Mouse (Mus musculus) CH12.LX (cell line): Measurements from ENCODE around the gene Maip1.

Source experiments
- BHLHE40 ChIP-seq: IDR thresholded peaks from 2 replicates; pipeline ENCODE4 v1.6.1; 2011; ENCODE audit warnings: mild to moderate bottlenecking, low read depth, low read length, improper control_type of control experiment
- CTCF ChIP-seq, 2 experiments: IDR thresholded peaks in 1 of 2; conservative IDR thresholded peaks in 1 of 2; 2 replicates each; pipeline ENCODE4 v1.5.1; 2011 to 2012; ENCODE audit warnings: low read depth in 2 of 2, low read length in 2 of 2, improper control_type of control experiment in 1 of 2, inconsistent platforms in 1 of 2, mild to moderate bottlenecking in 1 of 2, moderate library complexity in 1 of 2
- MXI1 ChIP-seq: IDR thresholded peaks from 2 replicates; pipeline ENCODE4 v1.6.1; 2011; ENCODE audit warnings: mild to moderate bottlenecking, low read depth, low read length, improper control_type of control experiment

DNA sequence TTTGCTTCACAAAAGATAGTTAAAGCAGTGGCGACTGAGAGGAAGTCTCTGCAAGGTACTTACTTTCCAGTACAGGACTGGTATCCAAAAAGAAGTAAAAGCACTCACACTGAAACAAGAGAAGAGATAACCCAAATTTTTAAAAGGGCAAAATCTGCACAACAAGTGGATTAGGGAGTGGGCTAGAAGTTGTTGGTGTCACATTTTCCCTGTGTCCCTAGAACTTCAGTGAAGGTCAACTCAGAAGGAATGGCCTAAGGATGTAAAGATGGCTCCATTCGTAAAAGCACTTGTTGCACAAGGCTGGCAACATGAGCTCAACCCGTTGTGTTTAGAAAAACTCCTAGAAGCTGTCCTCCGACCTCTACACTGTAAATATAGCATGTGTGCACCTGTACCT lies 37.0 kb upstream of the Maip1 start:
- TF ChIP-seq MXI1 (no peak), CTCF (conservative IDR thresholded peaks at IDR 0.05 in 1 of 2, IDR thresholded peaks at IDR 0.05 in 1 of 2; ENCODE audit: low read depth in 2 of 2, low read length in 2 of 2) (no peak), BHLHE40 (no peak)
